Mouse (Mus musculus) layer of hippocampus, adult 9-10 months (tissue): ENCODE results near the gene Hist1h1d.
"Not testable (repeated sequence)": the region's sequence is repeated elsewhere in the genome, so short reads cannot be mapped to it uniquely, and the experiment has no call there.

ENCODE experiments used
- DNase-seq: peaks from one replicate; pipeline ENCODE4 v3.0.0; 2022; ENCODE audit warnings: low spot score

Gene Hist1h1d

DNA sequence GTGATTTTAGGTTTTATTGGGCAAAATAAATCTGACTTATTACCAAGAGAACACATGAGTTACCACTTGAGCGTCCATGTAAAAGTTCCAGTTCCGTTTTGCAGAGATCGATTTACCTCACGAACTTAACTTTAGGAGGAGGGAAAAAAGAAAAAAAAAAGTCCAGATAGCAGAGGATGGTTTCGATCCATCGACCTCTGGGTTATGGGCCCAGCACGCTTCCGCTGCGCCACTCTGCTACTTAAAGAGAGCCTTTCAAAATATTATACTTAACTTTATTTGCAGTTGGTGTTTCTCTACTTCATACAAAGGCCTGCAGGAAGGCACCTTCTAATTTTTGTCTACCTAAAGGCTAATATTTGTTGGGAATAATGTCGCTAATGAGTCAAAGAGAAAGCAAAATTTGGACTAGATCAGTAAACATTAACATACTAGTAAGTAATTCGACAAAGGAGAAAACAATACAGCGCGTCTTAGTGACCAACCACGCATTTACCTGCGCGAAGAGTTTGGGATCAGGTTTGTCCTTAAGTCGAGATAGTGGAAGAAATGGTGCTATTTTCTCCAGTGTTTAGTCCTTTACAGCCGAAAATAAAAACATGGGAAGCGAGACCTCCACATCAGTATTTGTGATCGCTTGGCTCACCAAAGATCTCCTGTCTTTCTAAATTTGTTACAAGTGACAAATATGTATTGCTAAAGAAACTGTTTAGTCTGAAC is 22.7 kb upstream of the Hist1h1d start:
- peak; percentile 79 for DNase-seq

GRCm38 (mm10) chr13:23530901-23531875 is 21.9 kb upstream of the Hist1h1d start, which contains the start of gene Hist1h4h:
Gene Hist1h4h (plus strand): TSS chr13:23531050.
- peak; percentile 99 for DNase-seq

- no peak for DNase-seq
Observed at GRCm38 (mm10) chr13:23532262-23533075, 20.6 kb upstream of the Hist1h1d start.

DNA sequence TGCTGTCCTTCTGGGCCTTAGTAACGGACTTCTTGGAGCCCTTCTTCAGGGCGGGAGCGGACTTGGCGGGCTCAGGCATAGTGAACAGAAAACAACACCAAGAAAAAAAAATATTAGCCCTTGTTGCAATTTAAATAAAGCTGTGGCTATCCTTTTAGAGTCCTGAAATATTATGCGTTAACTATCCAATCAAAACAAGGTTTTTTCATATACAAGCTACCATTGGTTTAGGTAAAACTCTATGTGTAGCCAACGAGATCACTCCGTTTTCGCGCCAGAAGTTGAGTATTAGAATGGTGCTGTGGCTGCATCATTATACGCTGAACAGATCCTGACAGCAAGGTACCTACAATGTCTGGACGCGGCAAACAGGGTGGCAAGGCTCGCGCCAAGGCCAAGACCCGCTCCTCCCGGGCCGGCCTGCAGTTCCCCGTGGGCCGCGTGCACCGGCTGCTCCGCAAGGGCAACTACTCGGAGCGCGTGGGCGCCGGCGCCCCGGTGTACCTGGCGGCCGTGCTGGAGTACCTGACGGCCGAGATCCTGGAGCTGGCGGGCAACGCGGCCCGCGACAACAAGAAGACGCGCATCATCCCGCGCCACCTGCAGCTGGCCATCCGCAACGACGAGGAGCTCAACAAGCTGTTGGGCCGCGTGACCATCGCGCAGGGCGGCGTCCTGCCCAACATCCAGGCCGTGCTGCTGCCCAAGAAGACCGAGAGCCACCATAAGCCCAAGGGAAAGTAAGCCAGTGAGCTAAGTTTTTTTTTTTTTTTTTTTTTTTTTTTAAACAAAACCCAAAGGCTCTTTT is 19.3 kb upstream of the Hist1h1d start, which contains the start of gene Hist1h2af:
Gene Hist1h2af (plus strand): TSS at position 347 of the 808 bp plus-strand sequence.
- DNase-seq, result peak; percentile 75

- no peak for DNase-seq
Observed at GRCm38 (mm10) chr13:23534368-23535131, 18.5 kb upstream of the Hist1h1d start.

- peak; percentile 85 for DNase-seq
Observed at GRCm38 (mm10) chr13:23535137-23536075, 17.7 kb upstream of the Hist1h1d start, which contains the start of gene Hist1h3g. Gene Hist1h3g (plus strand): TSS chr13:23535422.

DNA sequence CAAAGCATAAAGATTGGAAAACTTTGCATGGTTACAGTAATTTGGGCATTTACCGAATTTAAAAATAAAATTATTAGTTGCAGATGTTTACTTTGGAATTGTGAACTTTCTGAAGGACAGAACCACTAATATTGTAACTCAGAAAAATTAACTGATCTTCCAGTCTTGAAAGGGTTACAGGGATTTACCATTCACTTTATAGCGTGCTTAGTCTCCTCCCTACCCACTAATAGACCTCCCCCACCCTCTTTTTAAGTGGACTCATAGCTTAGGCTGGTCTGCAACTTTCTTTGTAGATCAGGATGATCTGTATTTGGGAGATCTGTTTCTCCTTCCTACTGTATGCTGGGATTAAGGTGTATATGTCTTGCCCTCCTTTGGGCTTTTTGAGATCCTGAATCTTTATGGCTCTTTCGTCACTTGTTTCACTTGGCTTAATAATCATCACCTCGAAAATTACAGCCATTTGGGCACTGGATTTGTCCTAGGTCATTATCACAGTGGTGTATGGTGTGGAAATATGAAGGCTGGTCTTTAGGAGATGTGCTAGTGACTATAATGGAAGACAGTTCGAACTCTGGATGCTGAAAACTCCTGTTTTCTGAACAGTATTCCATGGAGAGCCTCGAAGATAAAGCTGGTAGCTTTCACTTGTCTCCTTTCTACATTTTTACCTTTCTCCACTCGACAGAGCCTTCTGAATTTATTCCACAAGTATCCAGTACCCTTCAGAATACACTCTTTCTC is 16.8 kb upstream of the Hist1h1d start:
- no peak for DNase-seq

- DNase-seq, result no peak
Observed at GRCm38 (mm10) chr13:23537006-23537710, 15.9 kb upstream of the Hist1h1d start.

- no peak for DNase-seq
Observed at GRCm38 (mm10) chr13:23538249-23538648, 14.8 kb upstream of the Hist1h1d start.

GRCm38 (mm10) chr13:23539821-23540220 is 13.2 kb upstream of the Hist1h1d start:
- DNase-seq, result not testable (repeated sequence)

GRCm38 (mm10) chr13:23541497-23541896 is 11.6 kb upstream of the Hist1h1d start:
- DNase-seq, result no peak

DNA sequence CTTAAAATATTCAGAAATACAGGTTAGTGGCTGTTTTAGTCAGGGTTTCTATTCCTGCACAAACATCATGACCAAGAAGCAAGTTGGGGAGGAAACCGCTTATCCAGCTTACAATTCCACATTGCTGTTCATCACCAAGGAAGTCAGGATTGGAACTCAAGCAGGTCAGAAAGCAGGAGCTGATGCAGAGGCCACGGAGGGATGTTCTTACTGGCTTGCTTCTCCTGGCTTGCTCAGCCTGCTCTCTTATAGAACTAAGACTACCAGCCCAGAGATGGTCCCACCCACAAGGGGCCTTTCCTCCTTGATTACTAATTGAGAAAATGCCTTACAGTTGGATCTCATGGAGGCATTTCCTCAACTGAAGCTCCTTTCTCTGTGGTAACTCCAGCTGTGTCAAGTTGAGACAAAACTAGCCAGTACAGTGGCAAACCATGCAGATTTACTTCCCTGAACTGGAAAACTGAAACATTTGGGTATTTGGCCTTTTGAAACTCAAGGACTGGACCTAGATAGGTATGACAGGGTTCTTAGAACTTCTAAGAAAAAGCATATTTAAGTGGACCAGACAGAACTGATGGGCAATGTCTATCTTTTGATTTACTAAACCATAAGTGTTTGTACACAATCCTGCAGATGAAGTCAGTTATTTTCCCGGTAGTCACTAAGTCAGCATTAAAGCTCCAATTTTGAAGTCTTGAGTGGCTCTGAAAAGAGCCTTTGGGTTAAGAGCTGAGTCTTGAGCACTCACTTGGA is 10.7 kb upstream of the Hist1h1d start:
- DNase-seq, result not testable (repeated sequence)

- peak; percentile 81 for DNase-seq
Observed at GRCm38 (mm10) chr13:23542999-23543607, 10.0 kb upstream of the Hist1h1d start, which contains the start of gene Hist1h2bh. Gene Hist1h2bh (minus strand): TSS chr13:23543392.

GRCm38 (mm10) chr13:23543965-23544786 is 8.9 kb upstream of the Hist1h1d start, which contains the start of gene Hist1h3f:
Gene Hist1h3f (plus strand): TSS chr13:23544052.
- DNase-seq, result peak; percentile 94

DNA sequence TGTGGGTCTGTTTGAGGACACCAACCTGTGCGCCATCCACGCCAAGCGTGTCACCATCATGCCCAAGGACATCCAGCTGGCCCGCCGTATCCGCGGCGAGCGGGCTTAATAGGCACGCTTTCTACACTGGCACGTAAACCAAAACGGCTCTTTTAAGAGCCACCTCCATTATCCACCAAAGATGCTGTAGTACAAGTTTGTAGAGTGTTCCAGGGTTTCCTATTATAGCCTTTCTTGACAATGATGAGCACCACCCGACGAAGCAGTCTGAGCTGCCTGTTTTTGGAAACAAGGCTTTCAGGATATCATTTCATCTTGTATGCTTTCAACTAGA is 8.3 kb upstream of the Hist1h1d start:
- DNase-seq, result not testable (repeated sequence)
